Mouse (Mus musculus) lung, adult 2 months (tissue): ENCODE data around the gene Cdk2ap1. TPM values are rescaled to one million over a fixed set of nuclear protein-coding genes. Genes with fewer than 3 reads are reported as not detected.
"Not testable (repeated sequence)": the region's sequence is repeated elsewhere in the genome, so short reads cannot be mapped to it uniquely, and the experiment has no call there.

Source experiments
- DNase-seq: peaks from one replicate; pipeline ENCODE4 v3.0.0; 2022
- H3K4me1 ChIP-seq: fragments of 200-500 bp; 2 replicates; pipeline ENCODE4 v1.6.1; 2011; ENCODE audit warnings: low read length; ENCODE audit not compliant: control insufficient read depth, insufficient read depth
- H3K4me3 ChIP-seq: fragments of 200-500 bp; replicated peaks from 2 replicates; pipeline ENCODE3; 2011; ENCODE audit warnings: low read depth, mild to moderate bottlenecking, control low read depth, low read length; ENCODE audit errors: extremely low read depth
- CTCF ChIP-seq: fragments of 200-500 bp; IDR thresholded peaks from 2 replicates; pipeline ENCODE4 v1.5.1; 2011; ENCODE audit warnings: mild to moderate bottlenecking, low read length, control low read depth; ENCODE audit not compliant: insufficient read depth
- POLR2A ChIP-seq: fragments of 200-500 bp; IDR thresholded peaks from 2 replicates; pipeline ENCODE4 v1.6.1; 2011; ENCODE audit warnings: low read depth, mild to moderate bottlenecking, control low read depth, low read length, borderline replicate concordance; ENCODE audit errors: extremely low read depth
- WGBS: fragments of 180-500 bp; shearing (Covaris S2); methylation state at CpG from one replicate; pipeline ENCODE4 v1.1.7; 2018; 5-methylcytosine and 5-hydroxymethylcytosine counted together
- polyA plus RNA-seq: library from polyadenylated mRNA; depleted of rRNA; stranded (reverse); fragments of >200 nt; gene quantifications from 2 replicates; pipeline ENCODE4 v1.2.3, GENCODE M21; 2012

Cdk2ap1 gene
- polyA plus RNA-seq, 1 experiment, result 86.2 TPM

- Histone ChIP-seq H3K4me1 (peaks cover 14% of the 10 kb centered on the region), H3K4me3 (peak overlapping the region; percentile 44)
- TF ChIP-seq CTCF (no peak), POLR2A (peak; percentile 60; the same call in 1 of the 2 replicates)
- DNase-seq, result peak; percentile 62
- WGBS, result 4% methylated on average over 28 of the region's 30 CpGs
Observed at GRCm38 (mm10) chr5:124352141-124352920, 10.6 kb downstream of the Cdk2ap1 start.

- no peak for DNase-seq
- TF ChIP-seq CTCF (no peak), POLR2A (no peak)
- no peak overlapping the region for H3K4me3 ChIP-seq
- H3K4me1 ChIP-seq, result peaks cover 14% of the 10 kb centered on the region
- 46% methylated on average over 3 of the region's 3 CpGs for WGBS
Observed at GRCm38 (mm10) chr5:124351604-124352003, 11.3 kb downstream of the Cdk2ap1 start.

GRCm38 (mm10) chr5:124351111-124351560 is 11.7 kb downstream of the Cdk2ap1 start:
- TF ChIP-seq POLR2A, result no peak
- no peak for TF ChIP-seq CTCF
- peak; percentile 38 for DNase-seq
- H3K4me3 ChIP-seq, result no peak overlapping the region
- peaks cover 14% of the 10 kb centered on the region for H3K4me1 ChIP-seq
- WGBS, result 12% methylated on average over 7 of the region's 7 CpGs

GRCm38 (mm10) chr5:124350350-124350749 is 12.5 kb downstream of the Cdk2ap1 start:
- WGBS, result 74% methylated on average over 2 of the region's 2 CpGs
- no peak for TF ChIP-seq POLR2A

GRCm38 (mm10) chr5:124349196-124349595 is 13.7 kb downstream of the Cdk2ap1 start:
- WGBS, result 92% methylated on average over 17 of the region's 17 CpGs
- DNase-seq, result no peak
- Histone ChIP-seq H3K4me1 (peaks cover 14% of the 10 kb centered on the region), H3K4me3 (no peak overlapping the region)
- TF ChIP-seq POLR2A, result no peak

More at GRCm38 (mm10) chr5:124350350-124350749, 12.5 kb downstream of the Cdk2ap1 start:
- Histone ChIP-seq H3K4me1 (peaks cover 14% of the 10 kb centered on the region), H3K4me3 (no peak overlapping the region)
- no peak for DNase-seq

- Histone ChIP-seq H3K4me1 (peaks cover under 1% of the 10 kb centered on the region), H3K4me3 (no peak overlapping the region)
- TF ChIP-seq CTCF, result no peak
- TF ChIP-seq POLR2A, result no peak
- WGBS, result 70% methylated on average over 8 of the region's 8 CpGs
- no peak for DNase-seq
Observed at GRCm38 (mm10) chr5:124342897-124343296, 20.0 kb downstream of the Cdk2ap1 start.

GRCm38 (mm10) chr5:124341753-124342339 is 21.0 kb downstream of the Cdk2ap1 start:
- H3K4me1 ChIP-seq, H3K4me3 ChIP-seq, DNase-seq: not testable (repeated sequence)
- 72% methylated on average over 6 of the region's 6 CpGs for WGBS

- no peak for TF ChIP-seq POLR2A
- no peak for TF ChIP-seq CTCF
- Histone ChIP-seq H3K4me1 (peaks cover 5% of the 10 kb centered on the region), H3K4me3 (no peak overlapping the region)
- no peak for DNase-seq
- 92% methylated on average over 8 of the region's 8 CpGs for WGBS
Observed at GRCm38 (mm10) chr5:124338791-124339190, 24.1 kb downstream of the Cdk2ap1 start.

GRCm38 (mm10) chr5:124337909-124338308 is 25.0 kb downstream of the Cdk2ap1 start:
- 39% methylated on average over 9 of the region's 9 CpGs for WGBS
- TF ChIP-seq CTCF (no peak), POLR2A (no peak)
- no peak overlapping the region for H3K4me3 ChIP-seq
- H3K4me1 ChIP-seq, result peaks cover 5% of the 10 kb centered on the region
- no peak for DNase-seq

GRCm38 (mm10) chr5:124337103-124337502 is 25.8 kb downstream of the Cdk2ap1 start:
- DNase-seq, result no peak
- 76% methylated on average over 9 of the region's 9 CpGs for WGBS
- Histone ChIP-seq H3K4me1 (peaks cover 5% of the 10 kb centered on the region), H3K4me3 (no peak overlapping the region)
- TF ChIP-seq POLR2A (no peak), CTCF (no peak)
